8 mouse cellular contexts compared by ENCODE assay signal in genomic region chr12:31374603-31375282, GRCm38 (mm10). TPM values are rescaled to one million over a fixed set of nuclear protein-coding genes. Genes with fewer than 3 reads are reported as not detected.
DNase-seq lines count a peak whose midpoint lies in the region; ATAC-seq lines count a peak whose summit lies in the region.

No protein-coding gene starts in this region.

- no peaks in the 10 kb centered on the region for H3K27me3 ChIP-seq in hindbrain, embryonic 14.5 days (ENCODE audit: control insufficient read depth, insufficient read depth, low read length)

- no peak overlapping the region for H3K4me3 ChIP-seq in hindbrain, embryonic 14.5 days (replicated peaks; ENCODE audit: low read length)

- no peaks in the 10 kb centered on the region for H3K36me3 ChIP-seq in hindbrain, embryonic 14.5 days (replicated peaks; ENCODE audit: control insufficient read depth, insufficient read depth)

- no peaks in the 10 kb centered on the region for H3K9me3 ChIP-seq in hindbrain, embryonic 14.5 days (ENCODE audit: control insufficient read depth, low read length)

- WGBS in hindbrain, embryonic 14.5 days: 35% methylated on average over 9 of the region's 9 CpGs

- no peaks in the 10 kb centered on the region for H3K4me1 ChIP-seq in hindbrain, embryonic 14.5 days (replicated peaks; ENCODE audit: control insufficient read depth, insufficient read depth, low read length)

- peak; percentile 26 for DNase-seq in WW6 (ENCODE audit: low read depth, low spot score)
- peak; percentile 40 for DNase-seq in cerebellum, adult 8-10 months
- peak; percentile 88 for DNase-seq in hindbrain, embryonic 14.5 days (ENCODE audit: low spot score)
- peak; percentile 60 to 73 for DNase-seq in layer of hippocampus, postnatal 10 days (ENCODE audit: low spot score in 2 of 2)
- peak; percentile 66 to 73 for DNase-seq in lung, postnatal 4 days
- peak; percentile 70 for DNase-seq in retina, postnatal 7 days (ENCODE audit: low read depth, low spot score)
- peak; percentile 43 to 64 for DNase-seq in urinary bladder, postnatal 4 days (ENCODE audit: low spot score in 2 of 2)

- H3K4me2 ChIP-seq in hindbrain, embryonic 14.5 days (replicated peaks): peak overlapping the region; percentile 43

- 0 out of 2 replicates have a peak overlapping the region, but pooled peaks have one; percentile 40 for H3K9ac ChIP-seq in hindbrain, embryonic 14.5 days

- peak; percentile 95 for ATAC-seq in frontal cortex, adult (ENCODE audit: low TSS enrichment)
- ATAC-seq in hindbrain, embryonic 14.5 days (ENCODE audit: low FRiP score): peak; percentile 85

- no peak overlapping the region for H3K27ac ChIP-seq in hindbrain, embryonic 14.5 days

RNA-seq across cellular contexts. Expression of gene Slc26a3, which starts 15.9 kb away (rescaled TPM):
- polyA plus RNA-seq in hindbrain, embryonic 14.5 days (2014; fragmentation: Nextera tagmentation; extraction: Ambion mirVana): not detected in 2 replicates
- total RNA-seq in layer of hippocampus, postnatal 10 days (2021): under 1 TPM; 0.39 to 0.62 TPM

RNA-seq across cellular contexts. Expression of gene Dld, which starts 23.5 kb away (rescaled TPM):
- 125 and 138 TPM in 2 replicates for polyA plus RNA-seq in hindbrain, embryonic 14.5 days (2014; fragmentation: Nextera tagmentation; extraction: Ambion mirVana)
- total RNA-seq in layer of hippocampus, postnatal 10 days (2021): 100 to 1,000 TPM; 113 to 125 TPM

Comparison
In these comparisons a context has a peak if more than half of its experiments do, and no peak if none do; other contexts are left out.
1. DNase-seq: peak in every context shown above with its lines; median percentile 88 in hindbrain, embryonic 14.5 days; 70 in retina, postnatal 7 days; 70 in lung, postnatal 4 days; 66 in layer of hippocampus, postnatal 10 days; 54 in urinary bladder, postnatal 4 days; 40 in cerebellum, adult 8-10 months; 26 in WW6.